Mouse (Mus musculus): Measurements from ENCODE around the gene Rtn1.

DNA sequence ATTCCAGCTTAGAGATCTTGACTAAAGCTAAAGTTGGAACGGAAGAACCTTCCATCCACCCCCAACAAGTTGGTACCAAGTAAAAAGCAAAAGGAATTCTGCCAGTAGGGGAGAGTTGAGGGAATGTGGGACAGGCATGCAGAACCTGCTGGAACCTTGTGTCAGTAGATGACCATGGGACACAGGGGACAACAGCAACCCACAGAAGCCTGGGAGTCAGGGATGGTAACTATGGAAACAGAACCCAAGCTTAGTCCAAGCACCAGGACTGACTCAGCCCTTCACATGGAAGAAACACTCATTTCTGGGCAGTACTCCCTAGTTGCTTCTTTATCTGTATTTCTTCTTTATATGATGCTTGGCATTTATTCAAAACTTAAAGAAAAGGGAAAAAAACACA is 54.6 kb downstream of the Rtn1 start:
- TF ChIP-seq CTCF (IDR thresholded peaks at IDR 0.05; ENCODE audit: borderline replicate concordance, extremely low read depth, insufficient read depth, insufficient read length) (no peak), POLR2A (IDR thresholded peaks at IDR 0.05; ENCODE audit: borderline replicate concordance, extremely low read depth, insufficient read depth, insufficient read length, poor library complexity, severe bottlenecking) (no peak)
